Mouse (Mus musculus) spleen, adult 18-20 months (tissue): Measurements from ENCODE around the gene Ppp2r3a.

ENCODE experiments used
- DNase-seq, 2 experiments: peaks; one replicate each; pipeline ENCODE4 v3.0.0; 2022; ENCODE audit warnings: mixed read lengths in 2 of 2

Ppp2r3a gene

DNA sequence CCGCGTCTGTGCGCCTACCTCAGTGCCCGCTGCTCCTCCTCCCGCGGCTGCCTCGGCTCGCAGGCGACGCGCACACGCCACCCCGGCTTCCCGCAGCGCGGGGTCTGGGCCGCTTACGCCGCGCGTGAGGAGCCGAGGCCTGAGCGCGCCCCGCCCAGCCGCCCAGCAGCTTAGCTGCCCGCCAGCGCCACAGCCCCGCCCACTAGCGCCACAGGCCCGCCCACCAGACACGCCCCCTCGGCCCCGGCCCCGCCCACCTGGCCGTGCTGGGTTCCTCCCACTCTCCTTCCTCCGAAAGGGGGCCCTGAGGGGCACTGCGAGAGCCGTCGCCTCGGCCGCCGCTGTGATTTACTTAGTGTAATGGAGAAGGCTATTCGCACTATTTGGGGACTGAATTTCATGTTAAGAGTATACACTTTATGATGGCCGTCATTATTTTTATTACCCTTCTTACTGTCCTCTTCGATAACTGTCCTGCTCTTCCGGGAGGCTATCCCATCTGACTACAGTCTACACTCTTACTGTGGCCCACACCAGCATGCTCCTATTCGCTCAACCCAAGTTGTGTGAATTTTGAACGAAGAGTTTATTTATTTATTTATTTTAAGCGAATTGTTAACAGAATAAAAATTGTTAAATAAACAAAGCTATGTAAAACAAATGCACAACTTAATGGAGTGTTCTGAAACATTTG is at the start of gene Ppp2r3a:
Gene Ppp2r3a, minus strand, starts transcription at position 152 of the 694 bp plus-strand sequence.
- DNase-seq, result peak; percentile 93 to 99

DNA sequence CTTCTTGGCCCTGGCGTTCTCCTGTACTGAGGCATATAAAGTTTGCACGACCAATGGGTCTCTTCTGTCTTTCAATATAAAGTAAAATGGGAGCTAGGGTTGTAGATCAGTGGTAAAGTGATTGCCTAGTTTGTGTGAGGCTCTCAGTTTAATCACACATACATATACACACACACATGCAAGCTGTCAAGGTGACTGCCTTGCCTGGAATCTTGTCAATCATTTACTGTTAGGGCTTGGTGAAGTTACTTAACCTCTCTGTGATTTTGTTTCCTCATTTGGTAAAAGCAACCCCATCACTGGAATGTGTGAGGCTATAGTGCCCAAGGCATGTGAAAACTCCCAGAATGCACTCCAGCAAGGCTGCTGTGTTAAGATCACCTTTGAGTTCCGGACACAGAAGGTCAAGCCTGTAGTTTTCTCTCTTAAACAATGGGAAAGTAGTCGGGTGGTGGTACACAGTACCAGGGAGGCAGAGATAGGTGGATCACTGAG is 48.9 kb upstream of the Ppp2r3a start:
- no peak for DNase-seq

DNA sequence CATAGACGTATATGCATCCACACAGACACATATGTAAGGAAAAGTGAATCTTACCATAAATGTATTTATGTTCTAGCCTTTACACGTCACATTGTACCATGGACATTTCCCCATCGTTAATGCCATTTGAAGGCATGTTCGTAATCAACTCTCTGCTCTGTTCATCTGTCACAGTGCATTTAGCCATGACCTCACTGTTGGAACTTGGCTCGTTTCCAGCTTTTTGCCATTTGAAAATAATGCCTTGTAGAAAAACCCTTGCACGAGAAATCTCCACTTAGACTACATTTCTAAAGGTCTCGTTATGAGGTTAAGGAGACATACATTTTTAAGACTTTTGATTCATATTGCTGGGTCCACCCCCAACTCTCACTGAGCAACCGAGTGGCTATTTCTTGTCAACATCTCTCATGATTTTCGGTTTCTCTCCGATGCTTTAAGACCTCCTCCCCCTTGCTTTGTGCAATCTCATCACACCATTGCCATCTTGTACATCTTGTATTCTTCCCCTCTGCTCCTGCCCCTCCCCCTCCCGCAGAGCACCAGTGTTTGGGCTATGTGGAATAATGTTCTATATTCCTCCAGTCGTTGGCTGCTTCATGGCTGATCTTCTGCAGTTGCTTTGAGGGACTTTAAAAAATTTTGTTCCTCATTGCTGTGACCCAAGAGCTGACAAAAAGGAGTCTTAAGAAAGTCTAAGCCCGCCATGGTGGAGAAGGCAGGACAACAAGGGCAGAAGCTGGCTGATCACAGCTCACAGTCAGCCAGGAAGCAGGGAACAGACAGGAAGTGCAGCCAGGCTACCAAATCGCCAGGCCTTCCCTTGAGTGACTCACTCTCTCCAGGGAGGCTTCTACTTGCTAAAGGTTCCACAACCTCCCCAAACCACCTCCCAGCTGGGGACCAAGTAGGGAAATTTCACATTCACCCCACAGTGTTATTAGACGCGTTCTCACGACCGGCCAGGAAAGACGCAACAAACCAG is 40.4 kb upstream of the Ppp2r3a start:
- no peak for DNase-seq

DNA sequence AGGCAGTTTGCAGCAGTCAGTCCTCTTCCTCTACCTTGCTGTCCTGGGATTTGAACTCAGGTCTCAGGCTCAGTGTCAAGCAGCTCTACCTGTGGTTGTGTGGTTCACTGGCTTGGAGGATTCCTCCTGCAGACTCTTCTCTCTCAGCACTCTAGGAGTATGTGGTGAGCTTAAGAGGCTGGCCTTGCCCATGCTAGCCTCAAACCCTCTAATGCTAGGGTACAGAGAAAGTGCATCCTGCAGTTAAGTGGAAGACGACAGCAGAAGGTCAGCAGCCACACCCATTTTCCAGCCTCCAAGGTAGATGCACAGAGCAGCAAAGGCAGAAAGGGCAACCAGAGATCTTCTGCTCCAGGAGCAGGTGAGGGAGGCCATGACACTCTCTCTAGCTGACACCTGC is 39.3 kb upstream of the Ppp2r3a start:
- no peak for DNase-seq

DNA sequence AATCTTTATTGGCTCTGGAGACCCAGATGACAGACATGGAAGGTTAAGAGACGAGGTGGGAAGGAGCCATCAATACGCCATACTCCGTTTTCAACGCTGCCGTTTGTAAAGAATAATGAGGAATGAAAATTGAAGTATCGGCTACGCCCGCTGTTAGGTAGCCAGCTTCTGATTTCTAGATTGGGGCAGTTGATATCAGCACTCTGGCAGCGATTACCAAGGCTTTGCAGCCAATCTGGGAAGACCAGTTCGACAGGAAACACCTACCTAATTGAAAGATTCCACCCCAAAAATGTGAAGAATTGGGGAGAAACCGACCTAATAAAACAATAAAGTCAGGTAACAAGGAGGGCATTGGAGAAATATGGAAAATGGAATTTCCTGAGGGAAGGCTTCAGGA is 38.2 kb upstream of the Ppp2r3a start:
- no peak for DNase-seq

DNA sequence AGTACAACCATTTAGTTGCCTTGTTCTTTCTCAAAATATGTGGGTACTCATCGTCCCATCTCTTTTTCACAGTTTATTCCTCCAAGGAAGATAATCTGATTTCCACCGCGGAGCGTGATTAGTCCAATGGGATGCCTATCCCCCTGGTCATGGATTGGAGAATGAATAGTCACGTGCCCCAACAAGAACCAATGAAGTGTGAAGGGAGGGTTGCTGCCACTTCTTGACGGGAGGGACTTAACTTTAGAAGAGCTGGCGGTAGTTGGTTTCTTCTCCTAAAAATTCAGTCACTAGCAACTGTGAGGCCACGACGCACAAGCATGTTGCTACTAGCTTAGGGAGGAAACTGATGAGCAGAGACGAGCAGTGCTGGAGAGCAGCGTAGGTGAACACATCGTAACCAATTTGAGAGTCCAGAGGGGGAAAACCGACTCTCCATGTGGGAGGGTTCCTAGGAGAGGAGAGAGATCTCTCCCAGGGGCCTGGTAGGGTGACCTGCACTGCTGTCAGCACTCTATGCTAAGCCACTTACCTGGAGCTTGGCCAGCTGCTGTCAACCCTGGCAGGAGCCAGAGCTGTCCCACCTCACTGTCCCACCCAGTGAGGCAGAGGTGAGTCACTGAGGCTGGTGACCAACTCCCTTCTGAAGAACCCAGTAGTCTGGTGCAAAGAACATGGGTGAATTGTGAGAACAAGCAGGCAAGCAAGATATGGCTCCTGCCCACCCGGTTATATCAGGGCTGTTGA is 37.5 kb upstream of the Ppp2r3a start:
- no peak for DNase-seq

DNA sequence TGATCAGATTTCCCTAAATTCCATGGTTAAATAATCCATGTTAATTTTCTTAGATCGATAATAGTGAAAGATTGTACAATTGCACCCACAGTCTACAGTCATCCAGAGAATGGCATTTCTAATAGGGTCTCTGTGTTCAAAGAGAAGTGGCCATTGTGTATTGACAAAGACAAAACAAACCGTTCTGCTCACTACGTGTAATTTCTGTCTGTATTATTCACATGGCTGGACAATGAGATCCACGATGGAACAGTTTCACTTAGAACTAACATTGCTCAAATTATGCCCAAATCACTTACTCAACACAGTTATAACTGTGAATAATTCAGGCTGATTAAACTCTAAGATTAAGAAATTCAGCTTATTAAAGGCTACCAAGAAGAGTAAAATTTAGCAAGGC is 35.2 kb upstream of the Ppp2r3a start:
- DNase-seq, result no peak

DNA sequence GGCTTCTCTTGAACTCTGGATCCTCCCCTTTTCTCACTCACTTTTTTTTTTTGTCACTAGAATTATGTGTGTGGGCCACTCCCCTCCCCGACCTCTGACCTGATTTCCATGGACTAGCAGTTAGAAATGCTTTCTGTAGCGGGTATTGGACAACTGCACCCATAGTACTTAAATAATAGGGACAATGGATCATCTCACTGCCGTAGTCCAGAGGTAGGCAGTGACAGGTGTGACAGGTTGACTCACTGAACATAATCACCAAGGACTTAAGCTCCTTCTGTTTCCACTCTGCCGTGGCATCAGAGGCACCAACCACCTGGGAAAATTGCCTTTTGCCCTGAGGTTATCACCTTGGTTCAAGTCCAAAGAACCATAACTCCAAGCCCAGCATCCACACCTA is 32.5 kb upstream of the Ppp2r3a start:
- DNase-seq, result no peak

DNA sequence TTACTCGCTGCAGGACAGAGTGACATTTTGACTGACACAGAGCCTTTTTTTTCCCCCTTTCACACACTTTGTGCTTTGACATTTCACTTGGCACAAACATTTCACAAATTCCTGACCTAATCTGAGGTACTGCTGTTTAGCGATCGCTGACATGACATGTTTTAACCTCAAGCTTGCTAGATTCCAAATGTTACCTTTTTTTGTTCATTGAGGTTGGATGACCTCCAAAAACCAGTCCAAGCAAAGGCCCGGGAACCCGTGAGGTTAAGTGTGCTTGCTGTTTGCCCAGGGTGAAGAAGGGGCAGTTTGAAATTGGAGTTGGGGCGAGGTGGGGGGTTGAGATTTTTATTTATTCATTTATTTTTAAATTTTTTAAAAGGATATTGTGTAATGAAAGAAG is 31.1 kb upstream of the Ppp2r3a start:
- no peak for DNase-seq

DNA sequence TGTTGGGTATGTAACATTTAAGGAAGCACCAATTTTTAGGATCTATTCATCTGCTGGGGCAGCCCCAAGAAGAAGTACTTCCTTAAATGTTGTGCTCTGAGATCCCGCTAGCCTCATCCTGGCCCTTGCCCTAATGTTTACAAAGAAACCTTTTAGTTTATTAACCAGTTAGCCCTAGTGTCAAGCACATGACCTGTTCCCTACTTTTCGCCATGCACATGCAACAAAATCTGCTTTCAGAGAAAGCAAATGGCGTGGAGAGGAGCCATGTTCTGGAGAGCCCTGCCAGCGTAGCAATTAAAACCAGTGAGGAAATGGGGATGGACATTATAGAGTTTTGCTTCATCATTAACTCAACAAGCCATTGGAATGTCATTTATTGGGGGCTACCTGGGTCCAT is 30.3 kb upstream of the Ppp2r3a start:
- DNase-seq, result no peak

DNA sequence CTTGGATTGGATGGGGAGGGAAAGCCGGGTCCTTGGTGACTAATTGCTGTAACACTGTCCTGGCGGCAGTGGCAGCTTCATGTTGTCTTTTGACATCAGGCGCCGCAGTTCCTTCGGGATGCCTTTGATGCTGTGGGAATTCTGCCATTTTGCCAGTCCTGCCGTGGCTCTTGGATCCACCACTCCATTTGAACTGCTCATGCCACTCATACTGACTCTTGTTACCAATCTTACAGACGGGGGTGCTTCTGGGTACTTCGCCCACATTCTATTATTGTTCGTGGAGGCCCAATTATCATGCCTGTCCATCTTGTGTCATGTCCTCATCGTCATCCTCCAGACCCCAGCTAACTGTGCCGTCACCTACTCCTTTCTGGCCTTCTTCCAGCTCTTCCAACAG is 29.7 kb upstream of the Ppp2r3a start:
- no peak for DNase-seq

DNA sequence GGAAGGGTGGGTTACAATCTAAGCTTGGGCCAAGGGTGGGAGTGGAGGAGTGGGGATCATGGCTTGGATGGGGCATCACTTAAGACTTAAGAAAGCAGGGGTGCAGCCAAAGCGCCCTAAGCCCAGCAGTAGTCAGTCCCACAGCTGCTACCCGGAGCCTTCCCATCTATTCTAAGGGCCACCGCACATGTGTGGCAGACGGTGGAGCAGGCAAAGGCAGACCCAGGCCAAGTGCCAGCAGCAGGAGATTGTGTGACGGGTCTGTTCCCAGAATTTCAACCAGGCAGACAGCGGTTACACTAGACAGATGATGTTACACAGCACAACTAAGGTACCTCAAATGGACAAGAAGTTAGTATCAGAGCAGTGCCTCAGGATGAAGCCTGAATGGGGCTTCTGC is 29.3 kb upstream of the Ppp2r3a start:
- no peak for DNase-seq

DNA sequence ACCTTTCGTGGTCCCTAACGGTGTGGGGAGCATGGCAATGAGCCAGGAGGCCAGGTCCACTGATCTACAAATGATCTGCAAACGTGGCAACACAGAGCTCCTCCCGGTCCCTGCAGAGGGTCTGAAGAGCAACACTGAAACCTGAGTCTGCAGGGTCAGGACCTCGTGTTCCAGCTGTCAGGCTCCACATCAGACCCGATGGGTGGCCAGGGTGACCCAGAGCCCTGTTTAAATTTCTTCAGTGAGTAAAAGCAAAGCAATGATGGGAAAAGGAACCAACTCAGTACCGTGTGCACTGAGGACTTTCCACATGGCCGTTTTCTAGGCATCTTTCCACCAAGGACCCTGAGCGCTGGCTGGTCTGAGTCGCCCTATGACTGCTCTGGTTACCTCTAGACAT is 28.6 kb upstream of the Ppp2r3a start:
- no peak for DNase-seq

DNA sequence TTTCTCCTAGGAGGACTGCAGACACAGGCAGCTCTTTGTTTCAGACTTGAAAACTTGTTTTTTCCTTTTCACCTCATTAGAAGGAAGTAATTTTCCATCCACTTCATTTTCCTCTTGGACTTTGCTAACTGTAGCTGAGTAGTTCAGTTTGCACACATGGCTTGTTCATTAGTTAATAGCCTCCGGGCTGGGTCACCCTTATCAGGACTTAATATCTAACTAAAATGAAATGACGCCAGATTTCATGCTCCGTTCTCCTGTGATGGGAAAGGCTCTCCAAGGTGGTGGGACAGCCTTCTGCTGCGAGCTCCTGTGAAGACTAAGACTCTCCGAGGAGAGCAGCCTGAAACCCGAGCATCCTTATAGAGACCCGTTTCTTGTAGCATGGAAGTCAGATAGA is 21.1 kb upstream of the Ppp2r3a start:
- no peak for DNase-seq

DNA sequence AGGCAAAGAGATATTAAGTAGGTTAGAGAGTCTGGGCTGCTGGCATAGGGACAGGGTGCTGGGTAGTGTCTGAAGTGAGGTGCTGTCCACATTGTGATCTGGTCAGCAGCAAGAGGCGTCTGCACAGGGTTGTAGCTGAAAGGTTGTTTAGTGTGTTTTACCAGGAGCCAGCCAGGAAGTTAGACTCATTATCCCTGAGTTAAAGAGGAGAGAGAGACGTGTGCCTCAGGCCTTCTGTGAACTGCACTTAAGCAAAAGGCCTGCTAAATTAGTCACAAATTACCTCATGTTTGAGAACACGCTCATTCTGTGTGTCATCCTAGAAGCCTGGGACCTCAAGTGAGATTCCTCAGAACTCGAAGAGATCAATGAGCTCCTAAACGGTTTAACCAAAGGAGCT is 18.4 kb upstream of the Ppp2r3a start:
- no peak for DNase-seq

DNA sequence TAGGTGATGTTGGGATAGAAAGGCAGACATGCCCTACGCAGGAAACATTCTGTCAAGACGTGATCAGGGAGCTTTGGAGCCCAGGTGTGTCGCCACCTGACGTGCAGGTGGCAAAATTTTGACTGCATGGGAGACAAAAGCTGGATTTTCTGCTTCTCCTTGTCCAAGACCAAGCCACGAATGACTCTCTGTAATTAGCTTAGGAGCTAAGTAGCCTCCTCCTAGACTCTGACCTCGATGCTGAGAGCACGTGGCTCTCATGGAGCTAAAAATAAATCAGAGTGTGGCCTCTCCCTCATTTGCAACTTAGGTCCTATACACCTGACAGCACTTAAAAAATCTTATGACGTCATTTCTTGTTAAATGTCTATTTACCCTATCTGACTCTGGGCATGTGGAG is 14.4 kb upstream of the Ppp2r3a start:
- no peak for DNase-seq

DNA sequence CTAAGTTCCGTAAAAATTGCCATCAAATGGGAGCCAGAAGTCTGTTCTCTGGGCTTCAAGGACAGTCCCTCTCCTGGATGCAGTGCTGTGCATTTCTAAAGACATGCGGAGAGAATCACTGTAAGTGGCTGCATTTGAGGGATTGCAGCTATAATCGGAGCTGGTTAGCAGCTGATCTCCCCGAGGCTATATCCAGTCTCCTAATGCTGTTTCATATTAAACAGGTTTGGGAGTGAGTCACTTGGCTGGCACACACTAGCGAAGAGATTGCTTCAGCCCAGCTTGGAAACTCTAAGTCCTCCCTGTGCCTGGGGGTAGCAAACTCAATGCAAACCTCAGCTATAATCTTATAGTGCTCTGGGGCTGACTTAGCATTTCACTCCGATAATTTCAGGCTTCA is 14.0 kb upstream of the Ppp2r3a start:
- no peak for DNase-seq

DNA sequence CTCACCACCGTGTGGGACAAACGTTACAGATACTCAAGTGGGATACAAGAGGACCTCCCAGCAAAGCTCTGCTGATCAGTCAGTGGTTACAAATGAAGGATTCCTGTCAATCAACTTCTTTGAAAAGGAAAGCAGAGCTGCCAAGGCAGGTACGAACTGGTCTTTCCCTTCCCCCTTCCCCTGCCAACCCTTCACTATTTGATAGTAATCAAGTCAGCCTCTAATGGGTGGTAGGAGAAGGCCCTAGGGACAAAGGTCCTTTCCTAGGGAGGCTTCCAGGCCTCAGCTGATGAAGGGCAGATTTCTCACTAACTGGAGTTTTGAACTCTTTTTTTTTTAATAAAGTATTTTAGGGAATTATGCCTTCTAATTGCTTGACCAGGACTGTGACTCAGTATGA is 11.2 kb upstream of the Ppp2r3a start:
- no peak for DNase-seq

DNA sequence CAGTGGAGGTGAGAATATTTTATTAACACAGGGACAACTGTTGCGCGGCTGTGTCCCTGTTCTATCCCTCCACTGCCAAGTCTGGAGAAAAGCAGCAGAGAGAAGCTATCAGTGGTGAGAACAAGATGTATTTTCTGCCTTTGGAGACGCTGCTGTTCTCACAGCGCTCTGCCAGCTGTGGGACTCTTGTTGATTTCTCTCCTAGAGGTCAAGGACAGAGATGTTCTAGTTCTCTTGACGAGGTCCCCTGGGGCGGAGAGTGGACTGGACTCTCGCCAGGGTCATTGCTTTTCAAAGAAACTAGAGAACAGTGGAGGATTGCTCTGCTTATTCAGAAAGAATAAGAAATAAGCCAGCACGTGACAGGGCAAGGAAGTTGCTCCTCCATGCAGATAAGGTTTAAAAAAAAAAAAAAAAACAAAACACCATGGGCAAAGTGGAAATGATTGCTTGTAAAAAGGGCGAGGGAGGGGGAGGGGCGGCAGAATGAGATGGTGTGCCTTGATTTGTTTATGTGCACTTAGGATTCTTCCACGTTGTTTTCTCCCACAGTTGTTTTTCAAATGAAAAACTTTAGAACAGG is 10.5 kb upstream of the Ppp2r3a start:
- no peak for DNase-seq

DNA sequence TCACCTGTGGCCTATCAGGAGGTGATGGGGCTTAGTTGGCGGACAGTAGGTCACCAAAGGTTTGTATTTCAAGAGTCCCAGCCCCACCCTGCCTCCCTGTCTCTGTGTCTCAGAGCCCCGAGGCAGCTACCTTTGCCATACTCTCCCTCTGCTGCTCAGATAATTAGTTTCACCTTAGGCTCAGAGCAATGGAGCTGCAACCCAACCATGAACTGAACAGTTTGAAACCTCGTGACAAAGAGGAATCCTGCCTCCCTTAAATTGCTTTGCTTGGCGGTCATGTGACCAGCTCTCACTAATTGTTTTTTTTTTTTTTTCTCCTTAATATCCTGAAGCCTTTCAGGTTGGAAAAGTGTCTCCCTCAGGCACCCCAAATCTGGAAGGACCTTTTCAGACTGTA is 9.8 kb upstream of the Ppp2r3a start:
- DNase-seq, result no peak

DNA sequence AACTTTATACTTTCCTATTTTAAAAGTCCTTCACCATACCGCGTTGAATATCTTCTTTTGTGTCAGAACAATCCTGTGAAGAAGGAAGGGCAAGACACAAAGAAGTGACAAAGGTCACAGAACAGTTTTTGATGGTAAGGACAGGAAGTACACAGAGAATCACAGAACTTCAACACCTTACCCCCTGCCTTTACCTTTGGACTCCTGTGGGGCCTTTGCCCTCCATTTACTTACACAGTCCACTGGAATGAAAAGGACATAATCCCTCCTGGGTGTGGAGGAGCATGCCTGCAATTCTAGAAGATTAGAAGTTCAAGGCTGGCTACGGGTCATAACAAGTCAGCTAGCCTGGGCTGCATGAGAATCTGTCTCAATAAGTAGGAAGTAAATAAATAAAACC is 1.5 kb upstream of the Ppp2r3a start:
- DNase-seq, result no peak

DNA sequence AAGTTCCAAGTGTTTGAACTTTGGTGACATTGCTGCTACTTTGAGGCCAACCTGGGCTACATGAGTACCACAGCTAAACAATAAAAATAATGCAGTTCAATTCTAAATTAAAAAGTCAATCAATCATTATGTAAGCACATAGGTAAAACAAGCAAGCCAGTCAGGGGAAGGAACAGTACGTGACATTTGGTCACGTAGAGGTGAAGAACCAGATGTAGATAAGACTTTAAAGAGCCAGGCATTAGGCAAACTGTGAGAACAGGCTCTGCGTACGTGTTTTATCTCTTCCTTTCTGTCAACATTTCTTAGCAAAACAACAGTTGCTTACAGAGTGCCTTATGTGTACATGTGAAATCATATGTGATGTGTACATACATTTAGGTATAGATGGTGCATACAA is 946 bp upstream of the Ppp2r3a start:
- no peak for DNase-seq
